In genomic region chr2:148551207-148551606, GRCm38 (mm10) we compare ENCODE assay signal across 27 mouse cellular contexts.
DNase-seq lines count a peak whose midpoint lies in the region; ATAC-seq and TF ChIP-seq lines count a peak whose summit lies in the region.
"Had no signal": no experiment of that assay in that cellular context is flagged by ENCODE, and none has a peak within 500 bp of the region (broad histone marks: within the 10 kb centered on the region; RNA-seq: fewer than 3 reads in every experiment).

No protein-coding gene starts in this region.

- WGBS in heart, embryonic 10.5 days = 78% methylated on average over 4 of the region's 4 CpGs
- 69% methylated on average over 4 of the region's 4 CpGs for WGBS in lung, embryonic 16.5 days

- H3K27me3 ChIP-seq in heart, embryonic 10.5 days (ENCODE audit: insufficient read depth, poor library complexity, severe bottlenecking) = no peaks in the 10 kb centered on the region
- H3K27me3 ChIP-seq in lung, embryonic 16.5 days (ENCODE audit: control insufficient read depth, insufficient read depth, low read depth, low read length) = no peaks in the 10 kb centered on the region
- H3K27me3 ChIP-seq: CH12.LX; embryonic facial prominence, embryonic 15.5 days; heart, embryonic 12.5 days; heart, embryonic 15.5 days; hindbrain, embryonic 12.5 days; hindbrain, embryonic 15.5 days; Patski had no signal

- TF ChIP-seq CTCF in layer of hippocampus, adult 2 months (conservative IDR thresholded peaks at IDR 0.05) = no peak

- DNase-seq in heart, adult 11 months = peak; percentile 84
- no peak for DNase-seq in heart, embryonic 10.5 days (ENCODE audit: low spot score)
- DNase-seq in layer of hippocampus, adult 2 months (ENCODE audit: low spot score in 2 of 2) = no peak
- DNase-seq in layer of hippocampus, adult 8-10 months (ENCODE audit: low spot score in 2 of 2) = no peak
- no peak for DNase-seq in lung, adult 18-20 months
- no peak for DNase-seq in adrenal gland, postnatal 25 days
- DNase-seq: adrenal gland, postnatal 10 days; B cell, adult 2 months; cerebellum, adult 11 months; cerebellum, adult 2 months; cerebellum, adult 9-11 months; cerebellum, postnatal 25 days; forebrain, postnatal 0 days; gastrocnemius, adult 2 months; gastrocnemius, postnatal 14 days; heart, adult 18-20 months; heart, postnatal 14 days had no signal

- ATAC-seq in lung, embryonic 16.5 days (ENCODE audit: low read depth) = peak; percentile 76
- ATAC-seq: forebrain, embryonic 14.5 days; forebrain, postnatal 0 days; Patski had no signal

- H3K27ac ChIP-seq in heart, embryonic 10.5 days = no peak overlapping the region
- peak overlapping the region; percentile 57; the same call in 1 of the 2 replicates for H3K27ac ChIP-seq in layer of hippocampus, adult 2 months
- H3K27ac ChIP-seq in lung, embryonic 16.5 days (ENCODE audit: low read length) = no peak overlapping the region
- H3K27ac ChIP-seq: embryonic facial prominence, embryonic 15.5 days; gastrocnemius, adult 2 months; heart, embryonic 15.5 days; hindbrain, embryonic 12.5 days; hindbrain, embryonic 15.5 days had no signal

- H3K36me3 ChIP-seq in heart, embryonic 10.5 days = no peaks in the 10 kb centered on the region
- no peaks in the 10 kb centered on the region for H3K36me3 ChIP-seq in lung, embryonic 16.5 days (ENCODE audit: control insufficient read depth, insufficient read depth, low read length)
- H3K36me3 ChIP-seq: embryonic facial prominence, embryonic 15.5 days; G1E; heart, embryonic 12.5 days; heart, embryonic 15.5 days; hindbrain, embryonic 12.5 days; hindbrain, embryonic 15.5 days had no signal

- H3K4me3 ChIP-seq in heart, embryonic 10.5 days = no peak overlapping the region
- no peak overlapping the region for H3K4me3 ChIP-seq in layer of hippocampus, adult 2 months
- H3K4me3 ChIP-seq in lung, embryonic 16.5 days (ENCODE audit: low read length) = no peak overlapping the region
- H3K4me3 ChIP-seq: embryonic facial prominence, embryonic 15.5 days; gastrocnemius, adult 2 months; heart, embryonic 12.5 days; heart, embryonic 15.5 days; hindbrain, embryonic 12.5 days; hindbrain, embryonic 15.5 days had no signal

- H3K4me2 ChIP-seq in lung, embryonic 16.5 days (ENCODE audit: low read depth, low read length) = no peak overlapping the region
- H3K4me2 ChIP-seq: embryonic facial prominence, embryonic 15.5 days; heart, embryonic 12.5 days; heart, embryonic 15.5 days; hindbrain, embryonic 12.5 days; hindbrain, embryonic 15.5 days had no signal

- H3K9ac ChIP-seq in lung, embryonic 16.5 days (ENCODE audit: low read length) = no peak overlapping the region
- H3K9ac ChIP-seq: embryonic facial prominence, embryonic 15.5 days; forebrain, postnatal 0 days; heart, embryonic 12.5 days; heart, embryonic 15.5 days; hindbrain, embryonic 12.5 days; hindbrain, embryonic 15.5 days had no signal

- H3K9me3 ChIP-seq in heart, embryonic 10.5 days = no peaks in the 10 kb centered on the region
- H3K9me3 ChIP-seq in lung, embryonic 16.5 days (ENCODE audit: control insufficient read depth, low read length) = no peaks in the 10 kb centered on the region
- H3K9me3 ChIP-seq: embryonic facial prominence, embryonic 15.5 days; heart, embryonic 12.5 days; heart, embryonic 15.5 days; hindbrain, embryonic 12.5 days; hindbrain, embryonic 15.5 days had no signal

- no peaks in the 10 kb centered on the region for H3K4me1 ChIP-seq in heart, embryonic 10.5 days
- 0 out of 2 replicates have a peak, but pooled peaks cover 8% of the 10 kb centered on the region for H3K4me1 ChIP-seq in lung, embryonic 16.5 days (replicated peaks; ENCODE audit: control insufficient read depth, insufficient read depth, low read length)
- H3K4me1 ChIP-seq: embryonic facial prominence, embryonic 15.5 days; heart, embryonic 12.5 days; heart, embryonic 15.5 days; hindbrain, embryonic 12.5 days; hindbrain, embryonic 15.5 days had no signal
